ENCODE assay signal across 8 mouse cellular contexts in the genomic region with DNA sequence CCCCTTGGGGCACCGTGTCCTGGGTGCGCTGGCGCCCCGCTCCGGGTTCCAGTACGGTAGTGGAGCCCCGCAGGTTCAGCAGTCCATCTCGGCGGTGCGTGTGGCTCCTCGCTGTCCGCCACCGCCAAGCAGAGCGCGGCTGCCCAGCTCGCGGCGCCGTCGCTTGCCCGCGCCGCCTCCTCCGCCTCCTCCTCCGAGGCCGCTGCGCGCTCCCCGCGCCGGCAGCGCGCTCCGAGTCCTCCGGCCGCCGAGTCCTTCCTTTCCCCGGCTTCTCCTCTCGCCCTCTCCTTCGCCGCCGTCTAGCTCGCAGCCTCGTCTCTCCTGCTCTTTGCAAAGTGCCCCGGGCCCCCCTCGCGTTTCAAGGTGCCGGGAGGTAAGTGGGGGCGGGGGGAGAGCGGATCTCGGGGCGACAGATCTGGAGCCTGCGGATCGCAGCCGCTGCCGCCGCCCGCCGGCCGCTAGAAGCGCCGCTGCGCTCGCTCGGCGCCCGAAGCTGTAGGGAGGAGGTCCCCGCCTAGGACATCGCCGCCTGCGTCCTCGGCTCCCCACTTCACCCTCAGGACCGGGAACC. TPM values are rescaled to one million over a fixed set of nuclear protein-coding genes. Genes with fewer than 3 reads are reported as not detected.
DNase-seq lines count a peak whose midpoint lies in the region; ATAC-seq lines count a peak whose summit lies in the region.

No protein-coding gene starts in this region.

- ATAC-seq in hematopoietic stem cell, adult 5-6 weeks (replicated peaks in 1 of 2; ENCODE audit: insufficient read depth in 1 of 2, low FRiP score in 2 of 2, low TSS enrichment in 1 of 2, low read depth in 1 of 2, poor library complexity in 2 of 2, severe bottlenecking in 2 of 2) = peak; percentile 15 to 38; a peak in 3 of 4 replicates

- peak; percentile 59 for DNase-seq in ES-CJ7 (ENCODE audit: low read depth, low spot score)
- DNase-seq in cerebellum, adult 11-12 months = peak; percentile 37
- DNase-seq in forelimb bud, embryonic 11.5 days (ENCODE audit: low read depth, low spot score) = peak; percentile 59
- DNase-seq in layer of hippocampus, postnatal 10 days (ENCODE audit: low spot score in 2 of 2) = peak; percentile 69 to 78
- DNase-seq in lung, postnatal 14 days = peak; percentile 75
- DNase-seq in ovary, postnatal 14 days (ENCODE audit: low spot score) = peak; percentile 42
- DNase-seq in thymus, postnatal 10 days (ENCODE audit: low spot score in 2 of 2) = peak; percentile 48 to 69

RNA-seq across cellular contexts. Expression of a gene that starts 40.9 kb away (rescaled TPM):
- total RNA-seq in hematopoietic stem cell, adult 5-6 weeks (2017) = 19.0 and 24.0 TPM in 2 replicates
- 10 to 100 TPM; 14.4 to 16.6 TPM for total RNA-seq in layer of hippocampus, postnatal 10 days (2021)

Comparison
In these comparisons a context has a peak if more than half of its experiments do, and no peak if none do; other contexts are left out.
1. Peak in every context shown above with its lines: DNase-seq and ATAC-seq.